Mouse (Mus musculus) testis, adult 2 months (tissue): ENCODE measurements at regions not wholly inside any gene's neighbourhood (a gene's known extent, or its start where the extent isn't known, plus 50 kb on each side); places are given as distances from the start of the nearest gene placed in this dataset.

ENCODE experiments used
- H3K27ac ChIP-seq: fragments of 200-500 bp; 2 replicates; pipeline ENCODE4 v1.5.1; 2012; ENCODE audit warnings: low read depth, low read length; ENCODE audit not compliant: control insufficient read depth, insufficient read depth
- H3K27me3 ChIP-seq: fragments of 200-500 bp; 2 replicates; pipeline ENCODE4 v1.6.1; 2012; ENCODE audit warnings: mild to moderate bottlenecking, low read length, moderate library complexity; ENCODE audit not compliant: control insufficient read depth, insufficient read depth
- H3K36me3 ChIP-seq: fragments of 200-500 bp; 2 replicates; pipeline ENCODE4 v1.6.1; 2012; ENCODE audit warnings: mild to moderate bottlenecking, low read length; ENCODE audit not compliant: control insufficient read depth, insufficient read depth
- H3K4me1 ChIP-seq: fragments of 200-500 bp; 2 replicates; pipeline ENCODE4 v1.6.1; 2012; ENCODE audit warnings: low read length; ENCODE audit not compliant: control insufficient read depth, insufficient read depth
- H3K4me3 ChIP-seq: fragments of 200-500 bp; 2 replicates; pipeline ENCODE4 v1.5.1; 2012; ENCODE audit warnings: low read depth, mild to moderate bottlenecking, low read length, moderate library complexity, mixed read lengths; ENCODE audit not compliant: control insufficient read depth
- CTCF ChIP-seq: fragments of 200-500 bp; IDR thresholded peaks from 2 replicates; pipeline ENCODE4 v1.5.1; 2012; ENCODE audit warnings: low read depth, mild to moderate bottlenecking, inconsistent platforms, low read length, moderate library complexity; ENCODE audit not compliant: control insufficient read depth, insufficient read depth, insufficient replicate concordance
- POLR2A ChIP-seq: fragments of 200-500 bp; IDR thresholded peaks from 2 replicates; pipeline ENCODE4 v1.6.1; 2012; ENCODE audit warnings: low read depth, mild to moderate bottlenecking, inconsistent platforms, low read length, moderate library complexity; ENCODE audit not compliant: control insufficient read depth

DNA sequence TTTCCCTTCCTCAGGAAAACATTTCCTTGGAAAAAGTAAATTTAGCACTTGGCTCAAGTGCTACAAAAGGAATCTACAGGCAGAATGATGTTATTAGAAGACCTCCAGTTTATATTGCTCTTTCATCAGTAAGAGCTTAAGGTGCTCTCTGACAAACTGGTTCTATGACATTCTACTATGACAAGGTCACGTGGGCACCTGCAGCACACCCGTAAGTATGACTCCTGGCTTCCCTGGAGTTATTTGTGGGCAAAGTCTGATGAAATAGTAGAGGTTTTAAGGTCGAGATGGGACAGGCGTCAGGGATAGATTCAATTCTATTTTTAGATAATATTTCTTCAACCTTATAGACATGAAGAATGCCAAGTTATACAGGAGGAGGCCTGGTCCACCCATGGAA is 84.9 kb upstream of the Ccn6 start:
- Histone ChIP-seq H3K27me3 (no peaks in the 10 kb centered on the region), H3K4me3 (no peak overlapping the region), H3K36me3 (no peaks in the 10 kb centered on the region), H3K27ac (no peak overlapping the region), H3K4me1 (no peaks in the 10 kb centered on the region)
- TF ChIP-seq POLR2A, result no peak
- no peak for TF ChIP-seq CTCF

DNA sequence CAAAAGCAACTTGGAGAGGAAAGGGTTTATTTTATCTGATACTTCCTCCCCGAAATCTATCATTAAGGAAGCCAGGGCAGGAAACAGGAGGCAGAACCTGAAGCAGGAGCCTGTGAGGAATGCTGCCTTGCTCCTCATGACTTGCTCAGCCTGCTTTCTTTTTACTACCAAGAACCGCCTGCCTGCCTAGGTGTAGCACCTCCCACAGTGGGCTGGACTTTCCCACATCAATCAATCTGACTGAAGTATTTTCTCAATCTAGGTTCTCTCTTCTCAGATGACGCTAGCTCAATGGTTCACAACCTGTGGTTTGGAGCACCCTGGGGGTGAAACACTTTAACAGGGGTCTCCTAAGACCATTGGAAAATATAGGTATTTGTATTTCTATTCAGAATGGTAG is 83.4 kb upstream of the Ccn6 start:
- TF ChIP-seq POLR2A, result no peak
- no peak for TF ChIP-seq CTCF
- H3K36me3 ChIP-seq, result no peaks in the 10 kb centered on the region
- no peak overlapping the region for H3K27ac ChIP-seq
- no peaks in the 10 kb centered on the region for H3K27me3 ChIP-seq
- no peak overlapping the region for H3K4me3 ChIP-seq
- no peaks in the 10 kb centered on the region for H3K4me1 ChIP-seq

DNA sequence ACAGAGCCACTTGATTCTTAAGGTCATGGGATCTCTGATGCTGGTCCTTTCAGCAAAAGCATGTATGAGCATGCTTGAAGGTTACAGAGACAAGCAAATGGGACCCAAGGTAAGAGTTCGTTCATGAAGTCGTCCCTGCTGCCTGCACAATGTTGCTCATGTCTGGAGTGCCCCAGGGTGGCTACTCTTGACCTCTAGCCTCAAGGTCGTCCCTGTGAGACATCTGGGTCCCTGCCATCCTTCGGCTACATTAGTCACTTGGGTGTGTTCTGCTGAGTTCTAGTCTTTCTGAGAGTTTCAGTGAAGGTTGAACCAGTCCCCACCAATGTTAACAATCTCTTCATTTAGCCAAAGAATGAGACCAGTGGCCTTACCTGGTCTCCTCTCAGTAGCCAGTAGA is 81.5 kb upstream of the Ccn6 start:
- TF ChIP-seq POLR2A, result no peak
- no peak for TF ChIP-seq CTCF
- H3K36me3 ChIP-seq, result no peaks in the 10 kb centered on the region
- H3K4me1 ChIP-seq, result peaks cover 2% of the 10 kb centered on the region; the same call in 1 of the 2 replicates
- H3K27ac ChIP-seq, result no peak overlapping the region
- H3K4me3 ChIP-seq, result no peak overlapping the region
- H3K27me3 ChIP-seq, result no peaks in the 10 kb centered on the region

DNA sequence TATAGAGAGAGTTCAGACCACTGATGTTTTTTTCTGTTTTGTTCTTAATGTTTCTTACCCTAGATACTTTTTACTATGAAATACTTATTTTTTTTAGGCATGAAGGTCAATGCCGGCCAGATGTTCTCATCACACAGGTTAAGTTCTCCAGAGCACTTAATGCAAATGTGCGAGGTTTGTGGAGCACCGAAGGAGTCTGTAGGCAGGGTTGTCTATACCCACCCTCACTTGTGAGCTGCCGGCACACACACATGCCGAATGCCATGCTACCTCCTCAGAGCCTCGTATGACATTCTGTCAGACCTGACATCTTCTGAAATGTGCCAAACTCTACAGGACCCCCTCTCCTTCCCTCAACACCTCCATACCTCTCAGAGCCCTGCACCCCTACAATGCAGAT is 80.5 kb upstream of the Ccn6 start:
- Histone ChIP-seq H3K27ac (no peak overlapping the region), H3K4me1 (peaks cover 5% of the 10 kb centered on the region; the same call in 1 of the 2 replicates), H3K4me3 (no peak overlapping the region), H3K27me3 (no peaks in the 10 kb centered on the region), H3K36me3 (no peaks in the 10 kb centered on the region)
- TF ChIP-seq POLR2A, result no peak
- TF ChIP-seq CTCF, result no peak

DNA sequence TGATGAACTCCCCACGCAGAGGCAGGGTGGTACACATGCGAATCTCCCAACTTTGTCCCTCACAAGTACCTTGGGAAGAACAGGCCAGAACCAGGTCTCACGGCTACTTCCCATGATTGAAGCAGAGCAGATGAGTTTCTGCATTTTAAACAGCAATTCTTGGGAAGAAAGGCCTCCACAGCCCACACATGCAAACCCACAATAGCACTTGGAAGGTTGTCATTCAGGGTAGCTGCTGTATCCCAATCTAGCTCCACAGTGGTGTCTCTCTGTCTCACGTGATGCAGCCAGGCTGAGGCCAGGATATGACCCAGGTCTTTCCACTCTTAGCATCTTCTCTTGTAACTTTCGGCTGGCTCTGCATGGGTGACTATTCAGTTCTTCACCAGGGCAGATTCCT is 78.8 kb upstream of the Ccn6 start:
- TF ChIP-seq POLR2A, result no peak
- no peak for TF ChIP-seq CTCF
- Histone ChIP-seq H3K27me3 (no peaks in the 10 kb centered on the region), H3K27ac (no peak overlapping the region), H3K36me3 (no peaks in the 10 kb centered on the region), H3K4me3 (no peak overlapping the region), H3K4me1 (peaks cover 5% of the 10 kb centered on the region; the same call in 1 of the 2 replicates)

DNA sequence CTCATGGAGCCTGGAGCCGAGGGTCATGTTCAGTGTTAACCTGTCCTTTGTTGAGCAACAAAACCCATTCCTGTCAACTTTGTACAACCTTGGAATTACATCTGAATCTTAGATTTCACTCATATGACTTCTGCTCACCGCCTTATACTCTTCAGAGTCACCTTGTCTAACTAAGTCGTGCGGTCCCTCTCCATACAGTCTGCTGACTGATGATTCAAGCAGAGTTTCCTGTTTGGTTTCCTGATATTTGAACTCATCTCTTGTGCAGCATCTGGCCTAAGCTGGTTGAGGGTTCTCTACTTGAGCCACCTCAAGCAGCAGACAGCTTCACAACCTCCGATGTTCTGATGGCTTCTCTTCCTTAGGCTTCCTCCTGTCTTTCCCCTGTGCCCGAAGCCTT is 78.3 kb upstream of the Ccn6 start:
- Histone ChIP-seq H3K27me3 (no peaks in the 10 kb centered on the region), H3K36me3 (no peaks in the 10 kb centered on the region), H3K27ac (no peak overlapping the region), H3K4me3 (no peak overlapping the region), H3K4me1 (peaks cover 5% of the 10 kb centered on the region; the same call in 1 of the 2 replicates)
- TF ChIP-seq CTCF (no peak), POLR2A (no peak)

DNA sequence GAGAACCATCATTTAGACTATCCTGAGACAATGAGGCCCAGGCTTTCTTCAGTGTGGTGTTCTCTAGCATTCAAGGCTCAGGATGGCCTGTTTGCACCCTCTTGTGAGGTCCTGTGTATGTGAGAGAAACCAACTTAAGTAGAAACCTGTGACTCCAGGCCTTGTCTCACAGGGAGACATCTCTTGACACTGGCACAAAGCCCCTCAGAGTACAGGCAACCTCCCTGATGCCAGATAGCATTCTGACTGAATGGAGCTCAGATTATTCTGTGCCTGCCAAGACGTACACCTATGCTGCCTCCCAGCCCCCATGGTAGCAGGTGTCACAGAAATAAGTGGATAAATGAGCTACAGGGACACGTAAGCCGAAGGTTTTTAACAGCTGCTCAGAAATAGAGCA is 77.9 kb upstream of the Ccn6 start:
- Histone ChIP-seq H3K4me1 (peaks cover 5% of the 10 kb centered on the region; the same call in 1 of the 2 replicates), H3K27ac (no peak overlapping the region), H3K27me3 (no peaks in the 10 kb centered on the region), H3K36me3 (no peaks in the 10 kb centered on the region), H3K4me3 (no peak overlapping the region)
- no peak for TF ChIP-seq CTCF
- TF ChIP-seq POLR2A, result no peak

DNA sequence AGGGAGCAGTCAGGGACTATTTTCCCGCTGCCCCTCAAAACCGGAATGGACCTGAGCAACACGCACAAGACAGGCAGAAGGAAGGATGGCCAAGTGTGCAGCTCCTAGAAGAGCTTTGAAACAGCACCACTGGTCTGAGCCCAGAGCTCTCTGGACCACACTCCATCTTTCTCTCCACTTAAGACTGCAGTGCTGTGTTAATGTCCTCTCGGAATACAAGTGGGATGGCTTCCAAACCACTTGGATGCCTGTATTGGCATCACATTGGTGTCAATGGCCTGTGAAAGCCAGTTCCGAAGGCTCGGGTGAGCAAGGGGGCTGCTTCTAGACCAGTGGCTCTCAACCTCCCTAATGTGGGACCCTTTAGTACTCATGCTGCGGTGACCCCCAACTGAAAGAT is 77.4 kb upstream of the Ccn6 start:
- no peak for TF ChIP-seq CTCF
- no peak for TF ChIP-seq POLR2A
- Histone ChIP-seq H3K27ac (no peak overlapping the region), H3K27me3 (no peaks in the 10 kb centered on the region), H3K4me1 (peaks cover 5% of the 10 kb centered on the region; the same call in 1 of the 2 replicates), H3K4me3 (no peak overlapping the region), H3K36me3 (no peaks in the 10 kb centered on the region)
